Mouse (Mus musculus): Measurements from ENCODE around the gene Gpr162.

DNA sequence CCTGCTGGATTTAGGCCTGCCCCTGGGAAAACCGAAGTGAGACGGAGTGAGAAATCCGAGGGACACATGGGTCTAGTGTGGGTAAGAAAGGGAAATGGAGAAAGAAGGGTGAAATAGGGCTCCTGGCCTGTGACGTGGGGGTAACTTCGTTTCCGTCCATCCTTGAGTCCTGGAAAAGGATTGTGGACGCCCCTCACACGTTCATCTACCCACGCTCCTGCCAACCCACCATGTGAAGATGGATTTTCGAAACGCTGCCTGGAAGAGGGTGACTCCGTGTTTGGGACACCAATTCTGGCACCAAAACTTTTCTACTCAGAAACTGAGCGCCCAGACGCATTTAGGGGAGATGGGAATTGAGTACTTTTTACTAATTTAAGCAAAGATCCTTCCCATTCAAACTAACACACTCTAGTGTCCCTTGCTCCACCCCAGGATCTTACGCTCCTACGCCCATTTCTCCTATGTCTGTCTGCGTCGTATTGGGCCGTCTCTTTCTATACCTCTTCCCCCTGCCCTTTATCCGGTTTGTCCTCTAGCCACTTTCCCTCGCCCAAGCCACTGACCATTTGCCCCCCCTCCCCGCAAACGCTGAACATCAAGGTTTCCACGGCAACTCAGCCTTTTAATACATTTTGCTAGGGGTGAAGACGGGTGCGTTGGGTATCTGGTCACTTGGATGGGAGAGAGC is 5.8 kb downstream of the Gpr162 start:
- TF ChIP-seq POLR2A (IDR thresholded peaks at IDR 0.05; ENCODE audit: insufficient read depth, low read depth, low read length) (no peak), CTCF (IDR thresholded peaks at IDR 0.05) (no peak), EP300 (IDR thresholded peaks at IDR 0.05; ENCODE audit: insufficient read depth, low read depth, low read length) (no peak)

All from heart, adult 2 months (tissue).